Mouse (Mus musculus): ENCODE results near the gene B4galnt2.
A peak's percentile ranks its signal among the peaks of the same experiment; 100 is the strongest.

The B4galnt2 gene

GRCm38 (mm10) chr11:95838999-95839868 is 75.5 kb downstream of the B4galnt2 start:
- DNase-seq: no peak

GRCm38 (mm10) chr11:95838598-95838997 is 76.1 kb downstream of the B4galnt2 start:
- no peak for DNase-seq

GRCm38 (mm10) chr11:95837059-95837458 is 77.6 kb downstream of the B4galnt2 start, which contains the start of gene Gngt2:
Gene Gngt2 (plus strand): TSS chr11:95837216.
- DNase-seq: peak; percentile 69

GRCm38 (mm10) chr11:95836433-95836832 is 78.3 kb downstream of the B4galnt2 start:
- no peak for DNase-seq

GRCm38 (mm10) chr11:95835832-95836231 is 78.9 kb downstream of the B4galnt2 start:
- DNase-seq: no peak

- no peak for DNase-seq
Measured at GRCm38 (mm10) chr11:95834742-95835710, 79.7 kb downstream of the B4galnt2 start.

- DNase-seq: no peak
Measured at GRCm38 (mm10) chr11:95834143-95834667, 80.5 kb downstream of the B4galnt2 start.

- no peak for DNase-seq
Measured at GRCm38 (mm10) chr11:95833631-95834142, 81.0 kb downstream of the B4galnt2 start.

GRCm38 (mm10) chr11:95833006-95833570 is 81.6 kb downstream of the B4galnt2 start:
- DNase-seq: no peak

GRCm38 (mm10) chr11:95832129-95833005 is 82.3 kb downstream of the B4galnt2 start:
- DNase-seq: no peak

- no peak for DNase-seq
Measured at GRCm38 (mm10) chr11:95831641-95832040, 83.0 kb downstream of the B4galnt2 start.

GRCm38 (mm10) chr11:95831276-95831619 is 83.4 kb downstream of the B4galnt2 start:
- DNase-seq: no peak

- DNase-seq: no peak
Measured at GRCm38 (mm10) chr11:95830411-95831275, 84.0 kb downstream of the B4galnt2 start.

GRCm38 (mm10) chr11:95829526-95830050 is 85.1 kb downstream of the B4galnt2 start:
- no peak for DNase-seq

GRCm38 (mm10) chr11:95828181-95828964 is 86.3 kb downstream of the B4galnt2 start:
- no peak for DNase-seq

- peak; percentile 79 for DNase-seq
Measured at GRCm38 (mm10) chr11:95827464-95828085, 87.1 kb downstream of the B4galnt2 start.

GRCm38 (mm10) chr11:95827168-95827447 is 87.6 kb downstream of the B4galnt2 start:
- no peak for DNase-seq

- no peak for DNase-seq
Measured at GRCm38 (mm10) chr11:95826317-95827167, 88.1 kb downstream of the B4galnt2 start.
